Mouse (Mus musculus) colon, adult 2 months (tissue): ENCODE data around the gene Cd82. TPM values are rescaled to one million over a fixed set of nuclear protein-coding genes. Genes with fewer than 3 reads are reported as not detected.

Source experiments
- polyA plus RNA-seq: library from polyadenylated mRNA; depleted of rRNA; stranded (reverse); fragments of >200 nt; gene quantifications from 2 replicates; pipeline ENCODE4 v1.2.3, GENCODE M21; 2012; rRNA removed

Cd82 gene
- polyA plus RNA-seq = 195 and 318 TPM in 2 replicates

DNA sequence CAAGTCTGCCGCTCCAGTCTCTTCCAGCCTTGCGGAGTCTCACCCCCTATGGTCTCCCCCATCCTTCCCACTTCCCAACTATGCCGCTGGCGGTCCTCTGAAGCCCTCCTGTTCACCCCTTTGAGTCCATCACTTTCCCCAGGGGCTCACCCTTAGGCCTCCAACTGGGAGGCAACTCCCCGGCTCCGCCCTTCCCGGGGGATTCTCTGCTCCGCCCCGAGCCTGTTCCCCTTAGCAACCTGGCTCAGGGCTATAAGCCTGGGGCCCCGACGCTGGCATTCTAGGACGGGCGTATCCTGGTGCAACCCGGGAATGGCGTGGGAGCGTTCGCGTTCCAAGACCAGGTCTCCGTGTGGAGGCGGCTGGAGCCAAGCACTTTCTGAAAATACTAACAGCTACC is at the start of gene Cd82:
Gene Cd82 (minus strand): TSS at position 381 of the 400 bp plus-strand sequence.

Other genes starting within 250 kb of the Cd82 start
- 10.0 TPM in 2 replicates for gene Tspan18, start 128.6 kb downstream of the Cd82 start, polyA plus RNA-seq
- not detected in 2 replicates for gene Gm10803, start 97.4 kb upstream of the Cd82 start, polyA plus RNA-seq
- gene Alx4, start 179.2 kb upstream of the Cd82 start, polyA plus RNA-seq = 0.03 and 0.06 TPM in 2 replicates